Mouse (Mus musculus) midbrain, embryonic 16.5 days (tissue): ENCODE data around the gene Otud7b. TPM values are rescaled to one million over a fixed set of nuclear protein-coding genes. Genes with fewer than 3 reads are reported as not detected.
A peak's percentile ranks its signal among the peaks of the same experiment; 100 is the strongest.

ENCODE experiments used
- ATAC-seq: fragments of 200-750 bp; cut with Nextera tagmentation; 2 replicates; pipeline ENCODE4 v1.8.0; 2017; ENCODE audit warnings: moderate TSS enrichment
- H3K27ac ChIP-seq: fragments of 300-500 bp; sonication (generic); 2 replicates; pipeline ENCODE4 v1.5.1; 2014; ENCODE audit warnings: mild to moderate bottlenecking, low read length, mixed read lengths
- H3K27me3 ChIP-seq: fragments of 300-500 bp; sonication (generic); 2 replicates; pipeline ENCODE4 v1.6.1; 2014; ENCODE audit warnings: low read depth, low read length, mixed read lengths; ENCODE audit not compliant: control insufficient read depth, insufficient read depth
- H3K36me3 ChIP-seq: fragments of 300-500 bp; sonication (generic); 2 replicates; pipeline ENCODE4 v1.6.1; 2014; ENCODE audit warnings: mild to moderate bottlenecking, low read length, moderate library complexity, mixed read lengths; ENCODE audit not compliant: control insufficient read depth, insufficient read depth
- H3K4me1 ChIP-seq: fragments of 300-500 bp; sonication (generic); 2 replicates; pipeline ENCODE4 v1.6.1; 2014; ENCODE audit warnings: mild to moderate bottlenecking, low read length, mixed read lengths; ENCODE audit not compliant: control insufficient read depth, insufficient read depth
- H3K4me2 ChIP-seq: fragments of 300-500 bp; sonication (generic); 2 replicates; pipeline ENCODE4 v1.6.1; 2014; ENCODE audit warnings: mild to moderate bottlenecking, low read length, mixed read lengths
- H3K4me3 ChIP-seq: fragments of 300-500 bp; sonication (generic); 2 replicates; pipeline ENCODE4 v1.5.1; 2014; ENCODE audit warnings: low read depth, mild to moderate bottlenecking, low read length, moderate library complexity, mixed read lengths
- H3K9ac ChIP-seq: fragments of 300-500 bp; sonication (generic); 2 replicates; pipeline ENCODE4 v1.6.1; 2014; ENCODE audit warnings: low read depth, low read length, mixed read lengths
- H3K9me3 ChIP-seq: fragments of 300-500 bp; sonication (generic); replicated peaks from 2 replicates; pipeline ENCODE4 v1.6.1; 2014; ENCODE audit warnings: mild to moderate bottlenecking, low read length, mixed read lengths; ENCODE audit not compliant: control insufficient read depth, poor library complexity, severe bottlenecking
- WGBS: fragments of 180-500 bp; shearing (Covaris S2); extraction: QIAGEN DNeasy Blood & Tissue Kit; methylation state at CpG from one replicate; pipeline ENCODE4 v1.1.7; 2014; 5-methylcytosine and 5-hydroxymethylcytosine counted together
- polyA plus RNA-seq: library from polyadenylated mRNA; unstranded; fragments of >200 nt; fragmentation: Nextera tagmentation; extraction: Ambion mirVana; gene quantifications from 2 replicates; pipeline ENCODE4 v1.2.1, GENCODE M21; 2015

Gene Otud7b
- polyA plus RNA-seq, result 7.0 and 8.4 TPM in 2 replicates

GRCm38 (mm10) chr3:96104261-96105065 lies at the start of gene Otud7b:
Otud7b (plus strand) TSS chr3:96104527.
- H3K4me3 ChIP-seq, result peak within 1 kb of the TSS; percentile 92
- H3K4me1 ChIP-seq, result peaks cover 14% of the 10 kb centered on the region
- no peaks in the 10 kb centered on the region for H3K36me3 ChIP-seq
- WGBS, result under 1% methylated on average over 69 of the region's 84 CpGs
- H3K9ac ChIP-seq, result peak within 1 kb of the TSS; percentile 83
- peak within 1 kb of the TSS; percentile 94 for H3K4me2 ChIP-seq
- H3K9me3 ChIP-seq, result no peaks in the 10 kb centered on the region
- H3K27me3 ChIP-seq, result no peaks in the 10 kb centered on the region
- peak; percentile 85 for ATAC-seq
- peak within 1 kb of the TSS; percentile 76 for H3K27ac ChIP-seq

- ATAC-seq, result no peak
- H3K4me1 ChIP-seq, result peaks cover 12% of the 10 kb centered on the region
- no peak overlapping the region for H3K9ac ChIP-seq
- H3K4me2 ChIP-seq, result no peak overlapping the region
- no peaks in the 10 kb centered on the region for H3K9me3 ChIP-seq
- H3K27me3 ChIP-seq, result no peaks in the 10 kb centered on the region
- H3K4me3 ChIP-seq, result no peak overlapping the region
- H3K36me3 ChIP-seq, result peaks cover 2% of the 10 kb centered on the region; the same call in 1 of the 2 replicates
- 92% methylated on average over 6 of the region's 6 CpGs for WGBS
- no peak overlapping the region for H3K27ac ChIP-seq
Measured at GRCm38 (mm10) chr3:96055294-96055693, 49.0 kb upstream of the Otud7b start.

- 84% methylated on average over 4 of the region's 4 CpGs for WGBS
- ATAC-seq, result no peak
- Histone ChIP-seq H3K9ac (no peak overlapping the region), H3K4me1 (peaks cover 12% of the 10 kb centered on the region), H3K27me3 (no peaks in the 10 kb centered on the region), H3K4me3 (no peak overlapping the region), H3K9me3 (no peaks in the 10 kb centered on the region), H3K4me2 (no peak overlapping the region), H3K36me3 (peaks cover 2% of the 10 kb centered on the region; the same call in 1 of the 2 replicates), H3K27ac (no peak overlapping the region)
Measured at GRCm38 (mm10) chr3:96056031-96056430, 48.3 kb upstream of the Otud7b start.

DNA sequence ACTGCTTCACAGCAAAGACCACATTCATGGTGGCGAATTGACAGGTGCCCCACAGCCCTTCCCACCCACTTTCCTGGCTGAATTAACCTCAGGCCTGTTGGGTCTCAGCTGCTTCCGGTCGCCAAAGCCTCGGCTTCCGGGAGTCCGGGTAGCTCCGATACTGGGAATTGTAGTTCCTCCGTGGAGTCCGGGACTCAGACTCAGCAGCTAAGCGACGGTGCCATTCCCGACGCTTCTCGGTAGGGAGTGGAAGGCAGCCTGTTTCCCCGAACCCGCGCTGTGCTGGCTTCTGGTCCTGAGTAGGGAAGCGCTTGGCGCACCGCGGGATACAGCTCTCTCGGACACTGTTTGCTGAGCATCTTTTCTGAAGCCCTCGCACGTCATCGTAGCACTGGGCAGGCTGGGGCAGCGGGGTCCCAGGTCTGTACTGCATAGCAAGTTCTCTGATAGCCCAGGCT lies 46.6 kb upstream of the Otud7b start:
- Histone ChIP-seq H3K4me2 (peak overlapping the region; percentile 87), H3K36me3 (peaks cover 2% of the 10 kb centered on the region; the same call in 1 of the 2 replicates), H3K4me3 (peak overlapping the region; percentile 53), H3K27me3 (no peaks in the 10 kb centered on the region), H3K9me3 (no peaks in the 10 kb centered on the region), H3K9ac (peak overlapping the region; percentile 67), H3K4me1 (peaks cover 12% of the 10 kb centered on the region), H3K27ac (peak overlapping the region; percentile 82)
- under 1% methylated on average over 26 of the region's 26 CpGs for WGBS
- peak; percentile 98 for ATAC-seq

DNA sequence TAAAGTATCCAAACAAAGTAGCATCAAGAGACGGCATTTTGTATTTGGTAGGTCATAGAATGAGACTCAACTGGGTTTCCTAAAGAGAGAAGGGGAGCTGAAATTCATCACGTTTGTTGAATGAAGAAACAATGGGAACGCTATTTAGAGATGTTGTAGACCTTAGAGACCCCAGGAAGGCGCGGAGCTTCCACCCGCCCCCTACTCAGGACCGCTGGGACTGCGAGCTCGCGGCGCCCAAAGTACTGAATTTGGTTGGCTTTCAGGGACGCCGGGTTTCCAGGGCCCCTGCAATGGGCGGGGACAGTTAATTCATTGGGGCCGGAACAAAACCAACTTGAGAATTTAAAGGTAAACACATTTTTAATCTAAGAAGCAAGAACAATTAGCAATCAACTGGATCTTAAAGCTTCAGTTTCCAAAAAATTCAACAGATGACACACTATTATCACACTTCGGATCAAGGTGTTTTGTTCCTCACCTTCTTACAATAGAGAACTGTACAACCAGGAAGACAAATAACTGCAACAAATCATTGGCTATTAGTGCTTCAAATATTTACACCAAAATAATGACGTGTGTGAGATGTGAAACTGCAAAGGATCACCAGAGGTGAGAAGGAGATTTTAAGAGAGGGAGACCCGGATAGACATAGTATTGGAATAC lies 46.0 kb upstream of the Otud7b start, which contains the start of gene Vps45:
TSS of gene Vps45 (minus strand) at position 236 of the 666 bp plus-strand sequence.
- Histone ChIP-seq H3K4me3 (peak within 1 kb of the TSS; percentile 53), H3K9ac (peak within 1 kb of the TSS; percentile 67), H3K9me3 (no peaks in the 10 kb centered on the region), H3K27me3 (no peaks in the 10 kb centered on the region), H3K4me2 (peak within 1 kb of the TSS; percentile 87), H3K36me3 (peaks cover 2% of the 10 kb centered on the region; the same call in 1 of the 2 replicates), H3K4me1 (peaks cover 12% of the 10 kb centered on the region), H3K27ac (peak within 1 kb of the TSS; percentile 82)
- 1% methylated on average over 18 of the region's 18 CpGs for WGBS
- peak; percentile 88 for ATAC-seq

- no peak for ATAC-seq
- no peaks in the 10 kb centered on the region for H3K9me3 ChIP-seq
- H3K36me3 ChIP-seq, result no peaks in the 10 kb centered on the region; the same call in 1 of the 2 replicates
- peaks cover 12% of the 10 kb centered on the region for H3K4me1 ChIP-seq
- H3K27me3 ChIP-seq, result no peaks in the 10 kb centered on the region
- WGBS, result 82% methylated on average over 1 of the region's 1 CpGs
- no peak overlapping the region for H3K4me3 ChIP-seq
- no peak overlapping the region for H3K9ac ChIP-seq
- H3K27ac ChIP-seq, result no peak overlapping the region
- no peak overlapping the region for H3K4me2 ChIP-seq
Measured at GRCm38 (mm10) chr3:96060146-96060545, 44.2 kb upstream of the Otud7b start.

DNA sequence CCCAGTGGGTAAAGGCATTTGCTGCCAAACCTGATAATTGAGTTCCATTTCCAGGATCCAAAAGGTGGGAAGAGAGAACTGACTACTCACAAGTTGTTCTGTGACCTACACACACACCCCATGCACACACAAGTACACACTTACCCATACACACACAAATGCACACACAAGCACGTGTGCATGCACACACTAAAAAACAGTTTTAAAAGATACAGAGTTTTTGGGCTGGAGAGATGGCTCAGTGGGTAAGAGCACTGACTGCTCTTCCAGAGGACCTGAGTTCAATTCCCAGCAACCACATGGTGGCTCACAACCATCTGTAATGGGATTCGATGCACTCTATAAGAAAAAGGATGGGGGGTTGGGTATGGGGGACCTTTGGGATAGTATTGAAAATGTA lies 41.0 kb upstream of the Otud7b start:
- Histone ChIP-seq H3K27ac (no peak overlapping the region), H3K9me3 (no peaks in the 10 kb centered on the region), H3K4me3 (no peak overlapping the region), H3K9ac (no peak overlapping the region), H3K27me3 (no peaks in the 10 kb centered on the region), H3K36me3 (no peaks in the 10 kb centered on the region), H3K4me1 (peaks cover 4% of the 10 kb centered on the region; the same call in 1 of the 2 replicates), H3K4me2 (no peak overlapping the region)
- ATAC-seq, result no peak
- WGBS, result 72% methylated on average over 2 of the region's 2 CpGs

GRCm38 (mm10) chr3:96064217-96064616 lies 40.1 kb upstream of the Otud7b start:
- H3K4me3 ChIP-seq, result no peak overlapping the region
- no peaks in the 10 kb centered on the region for H3K9me3 ChIP-seq
- H3K27me3 ChIP-seq, result no peaks in the 10 kb centered on the region
- H3K4me2 ChIP-seq, result no peak overlapping the region
- H3K27ac ChIP-seq, result no peak overlapping the region
- H3K9ac ChIP-seq, result no peak overlapping the region
- WGBS, result 87% methylated on average over 3 of the region's 3 CpGs
- H3K36me3 ChIP-seq, result no peaks in the 10 kb centered on the region
- H3K4me1 ChIP-seq, result no peaks in the 10 kb centered on the region
- no peak for ATAC-seq

- Histone ChIP-seq H3K4me1 (no peaks in the 10 kb centered on the region), H3K4me2 (no peak overlapping the region), H3K9me3 (no peaks in the 10 kb centered on the region), H3K36me3 (no peaks in the 10 kb centered on the region), H3K9ac (no peak overlapping the region), H3K4me3 (no peak overlapping the region), H3K27me3 (no peaks in the 10 kb centered on the region), H3K27ac (no peak overlapping the region)
- 60% methylated on average over 4 of the region's 4 CpGs for WGBS
- ATAC-seq, result no peak
Measured at GRCm38 (mm10) chr3:96065147-96065546, 39.2 kb upstream of the Otud7b start.
